In the genomic region with DNA sequence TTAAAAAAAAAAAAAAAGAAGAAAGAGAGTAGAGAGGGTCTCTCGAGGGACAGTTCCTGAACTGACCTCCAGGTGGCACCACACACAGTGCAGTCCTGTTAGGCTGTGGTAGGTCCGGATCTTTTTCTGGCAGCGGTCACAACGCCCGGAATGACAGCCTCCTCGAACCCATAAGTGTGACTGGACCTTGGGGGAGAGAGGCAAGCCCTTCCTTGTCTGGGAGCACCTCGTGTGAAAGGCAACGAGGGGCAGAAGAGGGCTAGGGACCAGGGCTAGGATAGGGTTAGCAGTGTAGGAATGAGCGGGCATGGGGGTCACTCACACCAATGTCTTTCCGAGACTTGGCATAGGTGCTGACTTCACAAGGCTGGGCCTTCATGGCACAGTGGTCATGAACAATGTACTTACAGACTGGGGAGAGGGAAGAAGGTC, we compare ENCODE assay signal across 8 mouse cellular contexts. TPM values are rescaled to one million over a fixed set of nuclear protein-coding genes. Genes with fewer than 3 reads are reported as not detected.
A peak's percentile ranks its signal among the peaks of the same experiment; 100 is the strongest.
DNase-seq lines count a peak whose midpoint lies in the region; ATAC-seq and TF ChIP-seq lines count a peak whose summit lies in the region.

No protein-coding gene starts in this region.

- no peaks in the 10 kb centered on the region for H3K27me3 ChIP-seq in hindbrain, postnatal 0 days (ENCODE audit: insufficient read depth, low read length)

- no peaks in the 10 kb centered on the region for H3K36me3 ChIP-seq in hindbrain, postnatal 0 days (ENCODE audit: insufficient read depth, low read length)

- H3K27ac ChIP-seq in hindbrain, postnatal 0 days: no peak overlapping the region

- no peaks in the 10 kb centered on the region for H3K9me3 ChIP-seq in hindbrain, postnatal 0 days (ENCODE audit: low read length)

- no peak overlapping the region for H3K9ac ChIP-seq in hindbrain, postnatal 0 days (replicated peaks; ENCODE audit: low read length)

- 23% methylated on average over 10 of the region's 10 CpGs for WGBS in hindbrain, postnatal 0 days

- peak; percentile 99 for ATAC-seq in common myeloid progenitor, adult 5-6 weeks (replicated peaks; ENCODE audit: low read depth, poor library complexity, severe bottlenecking)
- ATAC-seq in hindbrain, postnatal 0 days: peak; percentile 74; the same call in 1 of the 2 replicates
- no peak for ATAC-seq in activated CD4-positive, CD25-positive, alpha-beta regulatory T cell, adult 4 months

- peak; percentile 68 to 79 for DNase-seq in adrenal gland, adult 18-20 months (ENCODE audit: low spot score in 2 of 2)
- peak; percentile 37 to 60 for DNase-seq in gastrocnemius, adult 8-10 months (ENCODE audit: low spot score in 2 of 2)
- DNase-seq in hindbrain, postnatal 0 days (ENCODE audit: low spot score): peak; percentile 80
- peak; percentile 69 to 72 for DNase-seq in left cerebral cortex, postnatal 14 days (ENCODE audit: low spot score in 2 of 2)
- DNase-seq in mesoderm, embryonic 11.5 days (ENCODE audit: low read depth, low spot score): peak; percentile 69
- peak; percentile 31 for DNase-seq in right cerebral cortex, postnatal 25 days

- 0 out of 2 replicates have a peak overlapping the region, but pooled peaks have one; percentile 23 for H3K4me2 ChIP-seq in hindbrain, postnatal 0 days (ENCODE audit: low read depth, low read length)

- peak; percentile 80 for TF ChIP-seq CTCF in hindbrain, postnatal 0 days (IDR thresholded peaks at IDR 0.05; ENCODE audit: low read depth)

- intact Hi-C loops in left cerebral cortex, postnatal 14 days (cut with DNase I): no loop called here

- H3K4me3 ChIP-seq in hindbrain, postnatal 0 days (ENCODE audit: low read length): no peak overlapping the region

- H3K4me1 ChIP-seq in hindbrain, postnatal 0 days (ENCODE audit: insufficient read depth, low read length): no peaks in the 10 kb centered on the region

RNA-seq across cellular contexts. Expression of a gene that starts 13.6 kb away (rescaled TPM):
- 10 to 100 TPM; 16.3 to 18.1 TPM for total RNA-seq in adrenal gland, adult 18-20 months (2021)
- total RNA-seq in common myeloid progenitor, adult 5-6 weeks (2017): 5.3 and 8.4 TPM in 2 replicates
- total RNA-seq in gastrocnemius, adult 8-10 months (2022): 10 to 100 TPM in 1 of 4 experiments, 1 to 10 TPM in 3; 7.5 to 10.0 (median 8.0) TPM
- total RNA-seq in hindbrain, postnatal 0 days (2014; rRNA removed): 6.2 and 6.6 TPM in 2 replicates
- 6.2 and 6.7 TPM in 2 replicates for polyA plus RNA-seq in hindbrain, postnatal 0 days (2015; fragmentation: Nextera tagmentation; extraction: Ambion mirVana)
- total RNA-seq in left cerebral cortex, postnatal 14 days (2021): 1 to 10 TPM; 4.8 to 6.3 TPM
- polyA plus RNA-seq in activated CD4-positive, CD25-positive, alpha-beta regulatory T cell, adult 4 months (2017; shearing (Covaris generic)): 100 to 1,000 TPM; 269 to 295 TPM

RNA-seq across cellular contexts. Expression of a gene that starts 16.7 kb away (rescaled TPM):
- total RNA-seq in adrenal gland, adult 18-20 months (2021): 10 to 100 TPM; 21.6 to 23.8 TPM
- total RNA-seq in common myeloid progenitor, adult 5-6 weeks (2017): 37.9 and 50.1 TPM in 2 replicates
- total RNA-seq in gastrocnemius, adult 8-10 months (2022): 10 to 100 TPM; 10.2 to 14.0 (median 11.9) TPM
- total RNA-seq in hindbrain, postnatal 0 days (2014; rRNA removed): 45.6 and 47.4 TPM in 2 replicates
- 51.0 and 51.5 TPM in 2 replicates for polyA plus RNA-seq in hindbrain, postnatal 0 days (2015; fragmentation: Nextera tagmentation; extraction: Ambion mirVana)
- 10 to 100 TPM; 30.7 to 32.7 TPM for total RNA-seq in left cerebral cortex, postnatal 14 days (2021)
- 10 to 100 TPM; 64.1 to 79.7 TPM for polyA plus RNA-seq in activated CD4-positive, CD25-positive, alpha-beta regulatory T cell, adult 4 months (2017; shearing (Covaris generic))

RNA-seq across cellular contexts. Expression of a gene that starts 26.2 kb away (rescaled TPM):
- 10 to 100 TPM; 12.8 to 13.1 TPM for total RNA-seq in adrenal gland, adult 18-20 months (2021)
- total RNA-seq in common myeloid progenitor, adult 5-6 weeks (2017): 50.2 and 69.2 TPM in 2 replicates
- total RNA-seq in gastrocnemius, adult 8-10 months (2022): 1 to 10 TPM; 2.5 to 3.4 (median 2.6) TPM
- total RNA-seq in hindbrain, postnatal 0 days (2014; rRNA removed): 17.5 and 21.2 TPM in 2 replicates
- 16.6 and 17.7 TPM in 2 replicates for polyA plus RNA-seq in hindbrain, postnatal 0 days (2015; fragmentation: Nextera tagmentation; extraction: Ambion mirVana)
- 1 to 10 TPM; 4.7 to 5.1 TPM for total RNA-seq in left cerebral cortex, postnatal 14 days (2021)
- polyA plus RNA-seq in activated CD4-positive, CD25-positive, alpha-beta regulatory T cell, adult 4 months (2017; shearing (Covaris generic)): 10 to 100 TPM; 24.0 to 29.2 TPM

RNA-seq across cellular contexts. Expression of a gene that starts 27.0 kb away (rescaled TPM):
- total RNA-seq in adrenal gland, adult 18-20 months (2021): 1 to 10 TPM in 1 of 2 experiments, under 1 TPM in 1; 0.42 to 1.1 TPM
- total RNA-seq in common myeloid progenitor, adult 5-6 weeks (2017): not detected in 2 replicates
- total RNA-seq in gastrocnemius, adult 8-10 months (2022): under 1 TPM in 1 of 4 experiments, not detected in 3; 0.25 TPM
- 0.63 and 1.0 TPM in 2 replicates for total RNA-seq in hindbrain, postnatal 0 days (2014; rRNA removed)
- 1.0 and 1.4 TPM in 2 replicates for polyA plus RNA-seq in hindbrain, postnatal 0 days (2015; fragmentation: Nextera tagmentation; extraction: Ambion mirVana)
- total RNA-seq in left cerebral cortex, postnatal 14 days (2021): 1 to 10 TPM in 1 of 2 experiments, under 1 TPM in 1; 0.97 to 1.2 TPM
- polyA plus RNA-seq in activated CD4-positive, CD25-positive, alpha-beta regulatory T cell, adult 4 months (2017; shearing (Covaris generic)): 1 to 10 TPM; 2.6 to 5.7 TPM

RNA-seq across cellular contexts. Expression of a gene that starts 35.0 kb away (rescaled TPM):
- 100 to 1,000 TPM; 112 to 122 TPM for total RNA-seq in adrenal gland, adult 18-20 months (2021)
- total RNA-seq in common myeloid progenitor, adult 5-6 weeks (2017): 24.5 and 29.0 TPM in 2 replicates
- 100 to 1,000 TPM in 3 of 4 experiments, 10 to 100 TPM in 1; 97.0 to 103 (median 102) TPM for total RNA-seq in gastrocnemius, adult 8-10 months (2022)
- 108 and 127 TPM in 2 replicates for total RNA-seq in hindbrain, postnatal 0 days (2014; rRNA removed)
- polyA plus RNA-seq in hindbrain, postnatal 0 days (2015; fragmentation: Nextera tagmentation; extraction: Ambion mirVana): 97.5 and 99.7 TPM in 2 replicates
- 100 to 1,000 TPM; 117 to 123 TPM for total RNA-seq in left cerebral cortex, postnatal 14 days (2021)
- 10 to 100 TPM; 50.7 to 59.5 TPM for polyA plus RNA-seq in activated CD4-positive, CD25-positive, alpha-beta regulatory T cell, adult 4 months (2017; shearing (Covaris generic))
